Mouse (Mus musculus) stomach, postnatal 0 days (tissue): Measurements from ENCODE around the gene AC109138.7. TPM values are rescaled to one million over a fixed set of nuclear protein-coding genes. Genes with fewer than 3 reads are reported as not detected.

Experiments
- ATAC-seq: fragments of 200-750 bp; cut with Nextera tagmentation; 2 replicates; pipeline ENCODE4 v1.8.0; 2017; ENCODE audit not compliant: low FRiP score, low TSS enrichment
- DNase-seq: peaks from one replicate; pipeline ENCODE4 v3.0.0-alpha.2; 2016; ENCODE audit warnings: low spot score
- H3K27ac ChIP-seq: fragments of 300-500 bp; sonication (generic); replicated peaks from 2 replicates; pipeline ENCODE4 v1.5.1; 2014; ENCODE audit warnings: mild to moderate bottlenecking, control low read depth
- H3K27me3 ChIP-seq: fragments of 300-500 bp; sonication (generic); 2 replicates; pipeline ENCODE4 v1.6.1; 2014; ENCODE audit warnings: low read length; ENCODE audit not compliant: control insufficient read depth, insufficient read depth
- H3K36me3 ChIP-seq: fragments of 300-500 bp; sonication (generic); 2 replicates; pipeline ENCODE4 v1.6.1; 2014; ENCODE audit warnings: low read length, mixed read lengths; ENCODE audit not compliant: control insufficient read depth, insufficient read depth
- H3K4me1 ChIP-seq: fragments of 300-500 bp; sonication (generic); replicated peaks from 2 replicates; pipeline ENCODE4 v1.6.1; 2014; ENCODE audit warnings: antibody characterized with exemption; ENCODE audit not compliant: control insufficient read depth, insufficient read depth
- H3K4me2 ChIP-seq: fragments of 300-500 bp; sonication (generic); replicated peaks from 2 replicates; pipeline ENCODE4 v1.6.1; 2014; ENCODE audit warnings: low read depth, mild to moderate bottlenecking, control low read depth, moderate library complexity
- H3K4me3 ChIP-seq: fragments of 300-500 bp; sonication (generic); 2 replicates; pipeline ENCODE4 v1.5.1; 2014; ENCODE audit warnings: low read depth, low read length, control low read depth
- H3K9ac ChIP-seq: fragments of 300-500 bp; sonication (generic); 2 replicates; pipeline ENCODE4 v1.6.1; 2014; ENCODE audit warnings: mild to moderate bottlenecking, low read length, control low read depth, mixed read lengths
- H3K9me3 ChIP-seq: fragments of 300-500 bp; sonication (generic); 2 replicates; pipeline ENCODE4 v1.6.1; 2016; ENCODE audit warnings: low read length; ENCODE audit not compliant: control insufficient read depth
- CTCF ChIP-seq: IDR thresholded peaks from 2 replicates; pipeline ENCODE4 v1.5.1; 2016; ENCODE audit warnings: antibody characterized with exemption, low read depth, mild to moderate bottlenecking, moderate library complexity
- EP300 ChIP-seq: optimal IDR thresholded peaks from 2 replicates; pipeline ENCODE3; 2016; ENCODE audit warnings: antibody characterized with exemption
- WGBS: fragments of 180-500 bp; shearing (Covaris S2); extraction: QIAGEN DNeasy Blood & Tissue Kit; methylation state at CpG from one replicate; pipeline ENCODE4 v1.1.7; 2014; 5-methylcytosine and 5-hydroxymethylcytosine counted together
- polyA plus RNA-seq: library from polyadenylated mRNA; unstranded; fragments of >200 nt; fragmentation: Nextera tagmentation; extraction: Ambion mirVana; gene quantifications from 2 replicates; pipeline ENCODE4 v1.2.1, GENCODE M21; 2015

AC109138.7 gene
- polyA plus RNA-seq, 1 experiment from 2014 or later, result not detected

- Histone ChIP-seq H3K4me2 (no peak overlapping the region), H3K27ac (no peak overlapping the region), H3K4me3 (no peak overlapping the region), H3K4me1 (no peaks in the 10 kb centered on the region), H3K27me3 (no peaks in the 10 kb centered on the region), H3K9me3 (no peaks in the 10 kb centered on the region), H3K9ac (no peak overlapping the region), H3K36me3 (no peaks in the 10 kb centered on the region)
- ATAC-seq, result peak; percentile 74
- DNase-seq, result peak; percentile 72
- WGBS, result 26% methylated on average over 3 of the region's 3 CpGs
- TF ChIP-seq CTCF (no peak), EP300 (no peak)
Measured at GRCm38 (mm10) chr19:4181892-4182291, 32.3 kb upstream of the AC109138.7 start.

GRCm38 (mm10) chr19:4183689-4184088 is 30.5 kb upstream of the AC109138.7 start:
- Histone ChIP-seq H3K9me3 (no peaks in the 10 kb centered on the region), H3K4me1 (no peaks in the 10 kb centered on the region), H3K27ac (no peak overlapping the region), H3K27me3 (no peaks in the 10 kb centered on the region), H3K4me3 (no peak overlapping the region), H3K9ac (no peak overlapping the region), H3K4me2 (no peak overlapping the region), H3K36me3 (no peaks in the 10 kb centered on the region)
- 87% methylated on average over 2 of the region's 2 CpGs for WGBS
- DNase-seq (no peak), ATAC-seq (no peak)
- TF ChIP-seq CTCF (no peak), EP300 (no peak)

GRCm38 (mm10) chr19:4184976-4185975 is 28.9 kb upstream of the AC109138.7 start:
- Histone ChIP-seq H3K9ac (no peak overlapping the region), H3K27me3 (no peaks in the 10 kb centered on the region), H3K36me3 (no peaks in the 10 kb centered on the region), H3K4me2 (no peak overlapping the region), H3K27ac (no peak overlapping the region), H3K4me1 (no peaks in the 10 kb centered on the region), H3K9me3 (no peaks in the 10 kb centered on the region), H3K4me3 (no peak overlapping the region)
- WGBS, result 47% methylated on average over 15 of the region's 15 CpGs
- DNase-seq (no peak), ATAC-seq (0 out of 2 replicates have a peak, but pooled peaks have one; percentile 7)
- no peak for TF ChIP-seq CTCF
- TF ChIP-seq EP300, result no peak

GRCm38 (mm10) chr19:4187303-4187702 is 26.9 kb upstream of the AC109138.7 start:
- H3K9ac ChIP-seq, result no peak overlapping the region
- H3K4me1 ChIP-seq, result no peaks in the 10 kb centered on the region
- no peaks in the 10 kb centered on the region for H3K36me3 ChIP-seq
- TF ChIP-seq CTCF (no peak), EP300 (no peak)
- DNase-seq (no peak), ATAC-seq (no peak)
- no peaks in the 10 kb centered on the region for H3K27me3 ChIP-seq
- H3K27ac ChIP-seq, result no peak overlapping the region
- WGBS, result 74% methylated on average over 3 of the region's 3 CpGs
- H3K9me3 ChIP-seq, result no peaks in the 10 kb centered on the region
- no peak overlapping the region for H3K4me3 ChIP-seq
- H3K4me2 ChIP-seq, result no peak overlapping the region

- Histone ChIP-seq H3K27me3 (no peaks in the 10 kb centered on the region), H3K36me3 (peaks cover 3% of the 10 kb centered on the region; the same call in 1 of the 2 replicates), H3K27ac (no peak overlapping the region), H3K9me3 (no peaks in the 10 kb centered on the region), H3K9ac (no peak overlapping the region), H3K4me1 (peaks cover 3% of the 10 kb centered on the region), H3K4me2 (no peak overlapping the region), H3K4me3 (no peak overlapping the region)
- TF ChIP-seq CTCF (no peak), EP300 (no peak)
- WGBS, result 85% methylated on average over 12 of the region's 12 CpGs
- ATAC-seq (no peak), DNase-seq (no peak)
Measured at GRCm38 (mm10) chr19:4189051-4189620, 25.0 kb upstream of the AC109138.7 start.
